Mouse (Mus musculus) forebrain, postnatal 0 days (tissue): ENCODE measurements around the gene Itpr1. TPM values are rescaled to one million over a fixed set of nuclear protein-coding genes. Genes with fewer than 3 reads are reported as not detected.

Experiments used
- ATAC-seq: fragments of 200-750 bp; cut with Nextera tagmentation; 2 replicates; pipeline ENCODE4 v1.8.0; 2017; ENCODE audit warnings: mild to moderate bottlenecking, moderate library complexity
- DNase-seq: peaks from one replicate; pipeline ENCODE4 v3.0.0-alpha.2; 2015
- H3K27ac ChIP-seq: fragments of 300-500 bp; sonication (generic); 2 replicates; pipeline ENCODE4 v1.5.1; 2014; ENCODE audit warnings: low read depth, mild to moderate bottlenecking, antibody characterized with exemption, low read length, moderate library complexity, mixed read lengths
- H3K27me3 ChIP-seq: fragments of 300-500 bp; sonication (generic); 2 replicates; pipeline ENCODE4 v1.6.1; 2014; ENCODE audit warnings: mild to moderate bottlenecking, low read length, mixed read lengths; ENCODE audit not compliant: insufficient read depth
- H3K36me3 ChIP-seq: fragments of 300-500 bp; sonication (generic); 2 replicates; pipeline ENCODE4 v1.6.1; 2014; ENCODE audit warnings: mild to moderate bottlenecking, moderate library complexity; ENCODE audit not compliant: insufficient read depth
- H3K4me1 ChIP-seq: fragments of 300-500 bp; sonication (generic); 2 replicates; pipeline ENCODE4 v1.6.1; 2014; ENCODE audit warnings: antibody characterized with exemption; ENCODE audit not compliant: insufficient read depth
- H3K4me2 ChIP-seq: fragments of 300-500 bp; sonication (generic); 2 replicates; pipeline ENCODE4 v1.6.1; 2014; ENCODE audit warnings: low read depth, mild to moderate bottlenecking, moderate library complexity
- H3K4me3 ChIP-seq: fragments of 300-500 bp; sonication (generic); 2 replicates; pipeline ENCODE4 v1.5.1; 2014; ENCODE audit warnings: low read depth, low read length, mixed read lengths
- H3K9ac ChIP-seq: fragments of 300-500 bp; sonication (generic); 2 replicates; pipeline ENCODE4 v1.6.1; 2014; ENCODE audit warnings: mild to moderate bottlenecking
- H3K9me3 ChIP-seq: fragments of 300-500 bp; sonication (generic); 2 replicates; pipeline ENCODE4 v1.6.1; 2016; ENCODE audit warnings: low read length
- CTCF ChIP-seq: sonication (generic); IDR thresholded peaks from 2 replicates; pipeline ENCODE4 v1.5.1; 2016; ENCODE audit warnings: antibody characterized with exemption, control low read depth, low read depth
- WGBS: fragments of 180-500 bp; shearing (Covaris S2); extraction: QIAGEN DNeasy Blood & Tissue Kit; methylation state at CpG from one replicate; pipeline ENCODE4 v1.1.7; 2014; 5-methylcytosine and 5-hydroxymethylcytosine counted together
- polyA plus RNA-seq: library from polyadenylated mRNA; unstranded; fragments of >200 nt; fragmentation: Nextera tagmentation; extraction: Ambion mirVana; gene quantifications from 2 replicates; pipeline ENCODE4 v1.2.1, GENCODE M21; 2015
- total RNA-seq: library from RNA; depleted of rRNA; stranded (reverse); fragments of >200 nt; gene quantifications from 2 replicates; pipeline ENCODE4 v1.2.3, GENCODE M21; 2014

Gene Itpr1
- total and polyA plus RNA-seq, 2 experiments from 2014 or later, result 5.5 to 39.6 TPM

DNA sequence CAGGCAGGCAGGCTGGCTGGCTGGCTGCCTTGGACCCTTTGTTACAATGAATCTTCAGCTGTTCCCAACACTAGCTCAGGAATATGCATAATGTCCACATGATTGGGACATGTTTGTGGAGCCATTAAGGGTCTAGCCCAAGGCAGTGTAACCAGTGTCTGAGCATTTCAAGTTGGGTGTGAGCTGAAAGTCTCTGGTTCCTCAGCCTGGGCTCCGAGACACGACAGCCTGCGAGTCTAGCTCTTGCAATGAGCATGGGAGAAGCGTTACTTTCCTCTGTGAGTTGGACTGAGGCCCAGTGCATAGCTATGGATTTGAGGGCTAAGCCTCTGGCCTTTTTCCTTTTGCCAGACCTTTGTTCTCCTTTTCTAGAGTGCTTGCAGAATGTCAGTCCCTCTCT lies 35.6 kb downstream of the Itpr1 start:
- Histone ChIP-seq H3K4me2 (no peak overlapping the region), H3K4me1 (0 out of 2 replicates have a peak, but pooled peaks cover 9% of the 10 kb centered on the region), H3K36me3 (0 out of 2 replicates have a peak, but pooled peaks cover 4% of the 10 kb centered on the region), H3K4me3 (no peak overlapping the region), H3K27ac (peak overlapping the region; percentile 67), H3K9ac (no peak overlapping the region), H3K27me3 (no peaks in the 10 kb centered on the region), H3K9me3 (no peaks in the 10 kb centered on the region)
- TF ChIP-seq CTCF, result no peak
- WGBS, result 14% methylated on average over 4 of the region's 4 CpGs
- peak; percentile 78 for ATAC-seq
- DNase-seq, result peak; percentile 69

DNA sequence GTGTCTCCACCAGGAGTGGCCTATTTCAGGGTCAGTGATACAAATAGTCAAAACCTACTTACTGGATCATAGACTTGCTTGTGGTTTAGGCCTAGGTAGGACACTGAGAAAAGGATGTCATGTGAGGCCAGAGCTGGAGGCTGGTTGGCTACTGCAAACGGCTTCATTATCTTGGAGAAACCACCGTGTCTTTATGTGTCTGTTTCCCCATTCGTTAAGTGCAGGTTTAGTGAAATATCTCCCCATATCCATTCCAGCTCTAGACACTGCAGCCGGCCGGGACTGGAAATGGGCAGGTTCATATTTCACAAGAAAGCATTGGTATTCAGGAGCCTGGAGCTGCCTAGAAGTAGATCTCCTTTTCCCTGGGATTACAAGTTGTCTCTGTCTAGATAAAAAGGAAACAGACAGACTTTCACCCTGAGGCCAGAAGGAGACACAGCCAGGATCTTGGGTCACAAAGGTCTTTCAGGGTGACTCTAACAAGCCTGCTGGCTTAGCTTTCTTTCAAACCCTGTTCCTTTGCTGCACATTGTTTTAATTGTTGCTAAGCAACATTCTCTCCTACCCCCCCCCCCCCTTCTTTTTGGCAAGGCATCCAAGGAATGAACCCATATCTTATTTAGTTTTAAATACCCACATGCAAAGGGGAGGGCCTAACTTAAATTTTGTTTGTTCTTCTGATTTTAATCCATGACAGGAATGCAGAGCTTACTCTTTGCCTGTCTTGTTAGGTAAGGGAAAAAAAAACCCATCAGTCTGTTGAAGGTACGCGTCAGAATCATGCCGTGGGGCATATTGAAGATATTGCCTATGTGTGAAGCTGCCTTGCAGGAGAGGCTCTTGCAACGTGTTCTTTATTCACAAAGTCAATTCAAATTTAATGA lies 36.4 kb downstream of the Itpr1 start:
- DNase-seq, result peak; percentile 57

DNA sequence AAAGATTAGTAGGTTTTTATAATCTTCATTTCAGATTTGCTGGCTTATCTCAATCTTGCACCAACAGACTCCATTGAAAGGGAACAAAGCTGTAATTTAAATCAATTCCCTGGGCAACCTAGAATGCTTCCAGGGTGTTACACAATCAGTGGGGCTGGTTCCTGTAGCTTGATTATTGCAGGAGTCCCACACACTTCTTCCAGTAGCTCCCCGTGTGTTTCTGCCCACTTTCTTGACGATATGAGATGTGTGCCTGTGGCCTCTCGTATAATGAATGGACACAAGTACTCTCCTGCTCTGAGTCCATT lies 37.0 kb downstream of the Itpr1 start:
- no peak for DNase-seq
- Histone ChIP-seq H3K9ac (no peak overlapping the region), H3K27me3 (no peaks in the 10 kb centered on the region), H3K27ac (peak overlapping the region; percentile 67; the same call in 1 of the 2 replicates), H3K4me3 (no peak overlapping the region), H3K4me1 (0 out of 2 replicates have a peak, but pooled peaks cover 9% of the 10 kb centered on the region), H3K4me2 (no peak overlapping the region), H3K9me3 (no peaks in the 10 kb centered on the region), H3K36me3 (no peaks in the 10 kb centered on the region)
- peak; percentile 21; the same call in 1 of the 2 replicates for ATAC-seq
- TF ChIP-seq CTCF, result no peak
- WGBS, result 18% methylated on average over 3 of the region's 3 CpGs

More for the DNA sequence above, 36.4 kb downstream of the Itpr1 start:
- H3K9ac ChIP-seq, result no peak overlapping the region
- TF ChIP-seq CTCF, result no peak
- H3K4me1 ChIP-seq, result 0 out of 2 replicates have a peak, but pooled peaks cover 9% of the 10 kb centered on the region
- H3K27ac ChIP-seq, result peak overlapping the region; percentile 67
- H3K9me3 ChIP-seq, result no peaks in the 10 kb centered on the region
- H3K36me3 ChIP-seq, result 0 out of 2 replicates have a peak, but pooled peaks cover 2% of the 10 kb centered on the region
- WGBS, result 14% methylated on average over 9 of the region's 9 CpGs
- H3K4me2 ChIP-seq, result no peak overlapping the region
- H3K4me3 ChIP-seq, result no peak overlapping the region
- H3K27me3 ChIP-seq, result no peaks in the 10 kb centered on the region
- peak; percentile 51 for ATAC-seq

DNA sequence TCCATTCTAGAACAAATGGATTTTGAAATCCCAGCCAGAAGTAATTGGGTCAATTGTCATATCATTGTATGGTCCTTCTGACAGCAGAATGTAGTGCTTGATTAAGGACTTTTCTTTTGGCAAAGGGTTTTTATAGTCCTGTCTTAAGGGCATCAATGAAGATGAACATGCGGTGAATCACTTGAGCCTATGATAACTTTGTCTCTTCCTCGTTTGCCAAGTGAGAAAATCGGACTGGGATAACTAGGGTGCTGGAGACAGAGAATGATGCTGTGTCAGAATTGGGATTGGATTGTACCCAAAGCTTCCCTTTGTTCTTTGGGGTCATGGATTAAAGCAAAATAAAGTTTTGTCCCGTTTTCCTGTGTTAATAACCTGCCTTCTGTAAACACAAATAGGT lies 37.5 kb downstream of the Itpr1 start:
- Histone ChIP-seq H3K36me3 (no peaks in the 10 kb centered on the region), H3K27me3 (no peaks in the 10 kb centered on the region), H3K4me1 (0 out of 2 replicates have a peak, but pooled peaks cover 9% of the 10 kb centered on the region), H3K9ac (no peak overlapping the region), H3K27ac (no peak overlapping the region), H3K4me3 (no peak overlapping the region), H3K9me3 (no peaks in the 10 kb centered on the region), H3K4me2 (no peak overlapping the region)
- WGBS, result 49% methylated on average over 4 of the region's 4 CpGs
- no peak for TF ChIP-seq CTCF
- no peak for DNase-seq
- ATAC-seq, result no peak

GRCm38 (mm10) chr6:108252565-108253360 lies 39.9 kb downstream of the Itpr1 start:
- no peak for ATAC-seq
- Histone ChIP-seq H3K4me1 (0 out of 2 replicates have a peak, but pooled peaks cover 9% of the 10 kb centered on the region), H3K27me3 (no peaks in the 10 kb centered on the region), H3K27ac (no peak overlapping the region), H3K36me3 (no peaks in the 10 kb centered on the region), H3K4me2 (no peak overlapping the region), H3K4me3 (no peak overlapping the region), H3K9me3 (no peaks in the 10 kb centered on the region), H3K9ac (no peak overlapping the region)
- no peak for DNase-seq
- TF ChIP-seq CTCF, result no peak
- WGBS, result 89% methylated on average over 13 of the region's 13 CpGs

DNA sequence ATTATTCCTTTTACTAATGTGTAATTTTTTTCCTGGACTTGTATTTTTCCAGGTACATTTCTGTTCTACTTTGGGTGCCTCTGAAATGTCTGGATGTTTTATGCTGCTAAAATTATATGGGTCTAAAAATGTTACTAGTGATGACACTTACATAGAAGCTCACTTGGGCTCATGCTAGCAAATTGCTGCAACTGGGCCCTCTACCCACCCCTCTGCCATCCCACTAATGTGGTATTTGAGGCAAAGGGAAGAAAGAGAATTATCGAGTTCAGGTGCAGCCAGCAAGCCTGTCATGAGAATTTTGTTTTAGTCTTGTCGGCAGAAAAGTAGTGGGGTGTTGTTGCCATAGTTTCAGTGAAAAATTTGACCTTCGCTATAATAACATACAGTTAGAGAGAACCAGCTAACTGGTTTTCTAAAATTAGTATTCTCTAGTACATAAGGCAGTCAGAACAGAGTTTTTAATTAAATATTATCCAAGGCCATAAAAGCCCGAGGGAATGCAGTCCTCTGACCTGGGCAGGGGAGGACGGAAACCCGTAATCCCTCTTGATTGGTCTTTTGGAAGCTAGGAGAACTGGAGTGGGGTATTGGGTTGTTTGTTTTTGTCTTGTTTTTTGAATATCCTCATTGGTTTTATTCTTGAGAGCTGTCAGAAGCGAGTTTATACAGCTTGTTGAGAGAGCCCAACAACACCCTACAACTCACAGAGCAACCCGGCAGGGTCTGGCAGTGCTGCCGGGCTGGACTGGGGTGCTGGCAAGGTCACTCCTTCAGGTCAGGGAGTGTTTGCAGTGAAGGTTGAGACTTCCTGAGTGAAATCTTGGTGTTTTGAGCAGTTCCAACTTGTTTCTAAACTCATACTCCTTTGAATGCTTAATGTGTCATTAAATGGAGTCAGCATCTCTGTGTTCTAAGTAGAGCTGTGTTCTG lies 41.5 kb downstream of the Itpr1 start:
- Histone ChIP-seq H3K27me3 (no peaks in the 10 kb centered on the region), H3K9me3 (no peaks in the 10 kb centered on the region), H3K4me1 (0 out of 2 replicates have a peak, but pooled peaks cover 4% of the 10 kb centered on the region), H3K4me2 (no peak overlapping the region), H3K4me3 (no peak overlapping the region), H3K27ac (no peak overlapping the region), H3K9ac (no peak overlapping the region), H3K36me3 (no peaks in the 10 kb centered on the region)
- TF ChIP-seq CTCF, result no peak
- 64% methylated on average over 9 of the region's 9 CpGs for WGBS
- ATAC-seq (no peak), DNase-seq (no peak)
